ENCODE assay signal across 26 mouse cellular contexts in genomic region chr9:102616267-102616666, GRCm38 (mm10). TPM values are rescaled to one million over a fixed set of nuclear protein-coding genes. Genes with fewer than 3 reads are reported as not detected.
DNase-seq lines count a peak whose midpoint lies in the region; ATAC-seq and TF ChIP-seq lines count a peak whose summit lies in the region.
"Had no signal": no experiment of that assay in that cellular context is flagged by ENCODE, and none has a peak within 500 bp of the region (broad histone marks: within the 10 kb centered on the region; RNA-seq: fewer than 3 reads in every experiment).

No protein-coding gene starts in this region.

- no peak overlapping the region for H3K4me2 ChIP-seq in embryonic facial prominence, embryonic 12.5 days (replicated peaks)
- H3K4me2 ChIP-seq in heart, embryonic 14.5 days (ENCODE audit: low read length): no peak overlapping the region
- H3K4me2 ChIP-seq in hindbrain, embryonic 13.5 days: no peak overlapping the region
- H3K4me2 ChIP-seq: embryonic facial prominence, embryonic 15.5 days; hindbrain, embryonic 12.5 days; limb, embryonic 15.5 days; lung, embryonic 15.5 days; midbrain, embryonic 11.5 days; neural tube, embryonic 15.5 days had no signal

- TF ChIP-seq CTCF in layer of hippocampus, adult 2 months (conservative IDR thresholded peaks at IDR 0.05): no peak

- H3K4me3 ChIP-seq in embryonic facial prominence, embryonic 12.5 days: no peak overlapping the region
- H3K4me3 ChIP-seq in embryonic facial prominence, embryonic 10.5 days: no peak overlapping the region
- no peak overlapping the region for H3K4me3 ChIP-seq in heart, embryonic 14.5 days (ENCODE audit: control insufficient read depth in 1 of 2, insufficient read depth in 1 of 2, low read depth in 1 of 2, low read length in 2 of 2)
- no peak overlapping the region for H3K4me3 ChIP-seq in layer of hippocampus, adult 2 months
- H3K4me3 ChIP-seq in hindbrain, embryonic 13.5 days: no peak overlapping the region
- H3K4me3 ChIP-seq: embryonic facial prominence, embryonic 15.5 days; hindbrain, embryonic 12.5 days; limb, embryonic 15.5 days; lung, embryonic 15.5 days; neural tube, embryonic 15.5 days had no signal

- H3K36me3 ChIP-seq in embryonic facial prominence, embryonic 12.5 days: peaks cover 26% of the 10 kb centered on the region
- H3K36me3 ChIP-seq in embryonic facial prominence, embryonic 10.5 days (replicated peaks): peaks cover 66% of the 10 kb centered on the region
- H3K36me3 ChIP-seq in heart, embryonic 14.5 days (ENCODE audit: control insufficient read depth, insufficient read depth, low read length): peaks cover 40% of the 10 kb centered on the region
- H3K36me3 ChIP-seq in hindbrain, embryonic 13.5 days: peaks cover 62% of the 10 kb centered on the region

- H3K4me1 ChIP-seq in embryonic facial prominence, embryonic 12.5 days: 0 out of 2 replicates have a peak, but pooled peaks cover under 1% of the 10 kb centered on the region
- H3K4me1 ChIP-seq in embryonic facial prominence, embryonic 10.5 days: peaks cover 2% of the 10 kb centered on the region
- peaks cover 6 to 26% of the 10 kb centered on the region in 2 experiments for H3K4me1 ChIP-seq in heart, embryonic 14.5 days (ENCODE audit: control insufficient read depth in 2 of 2, insufficient read depth in 2 of 2, low read length in 2 of 2)
- H3K4me1 ChIP-seq in hindbrain, embryonic 13.5 days (replicated peaks): no peaks in the 10 kb centered on the region
- H3K4me1 ChIP-seq: embryonic facial prominence, embryonic 15.5 days; hindbrain, embryonic 12.5 days; limb, embryonic 15.5 days; lung, embryonic 15.5 days; neural tube, embryonic 15.5 days had no signal

- ATAC-seq in embryonic facial prominence, embryonic 12.5 days (ENCODE audit: insufficient number of reproducible peaks, insufficient read depth, low FRiP score, low TSS enrichment): no peak
- no peak for ATAC-seq in heart, embryonic 14.5 days (ENCODE audit: insufficient number of reproducible peaks, insufficient read depth, low FRiP score, low read depth)
- peak; percentile 14 for ATAC-seq in inflammation-experienced regulatory T-cells, adult 6 months
- no peak for ATAC-seq in hindbrain, embryonic 13.5 days (ENCODE audit: low FRiP score)
- ATAC-seq: forebrain, embryonic 16.5 days had no signal

- DNase-seq in embryonic facial prominence, embryonic 10.5 days (ENCODE audit: low spot score): no peak
- no peak for DNase-seq in heart, adult 9 months (ENCODE audit: low spot score in 2 of 2)
- DNase-seq in layer of hippocampus, adult 2 months (ENCODE audit: low spot score in 2 of 2): no peak
- DNase-seq in layer of hippocampus, adult 18-20 months (ENCODE audit: low spot score in 2 of 2): no peak
- DNase-seq: adrenal gland, postnatal 14 days; cerebellum, adult 8-10 months; cerebellum, postnatal 36 days; embryo, embryonic 11 days; gastrocnemius, postnatal 10 days; kidney, postnatal 36 days; left cerebral cortex, postnatal 4 days; thymus, adult 2 months; thymus, postnatal 4 days had no signal

- 76% methylated on average over 9 of the region's 9 CpGs for WGBS in embryonic facial prominence, embryonic 12.5 days
- 85% methylated on average over 9 of the region's 9 CpGs for whole genome bisulfite sequencing in embryonic facial prominence, embryonic 10.5 days
- 52% methylated on average over 9 of the region's 9 CpGs for WGBS in heart, embryonic 14.5 days
- 83% methylated on average over 9 of the region's 9 CpGs for WGBS in hindbrain, embryonic 13.5 days

- no peak overlapping the region for H3K9ac ChIP-seq in embryonic facial prominence, embryonic 12.5 days
- H3K9ac ChIP-seq in heart, embryonic 14.5 days (ENCODE audit: low read length): no peak overlapping the region
- H3K9ac ChIP-seq in hindbrain, embryonic 13.5 days: no peak overlapping the region
- H3K9ac ChIP-seq: embryonic facial prominence, embryonic 15.5 days; hindbrain, embryonic 12.5 days; limb, embryonic 15.5 days; liver, embryonic 14.5 days; lung, embryonic 15.5 days; neural tube, embryonic 15.5 days had no signal

- H3K27ac ChIP-seq in embryonic facial prominence, embryonic 12.5 days: 0 out of 2 replicates have a peak overlapping the region, but pooled peaks have one; percentile 11
- H3K27ac ChIP-seq in embryonic facial prominence, embryonic 10.5 days (replicated peaks): no peak overlapping the region
- H3K27ac ChIP-seq in heart, embryonic 14.5 days (replicated peaks in 1 of 2; ENCODE audit: control insufficient read depth in 1 of 2, insufficient read depth in 1 of 2, low read depth in 2 of 2, low read length in 2 of 2): 0 out of 4 replicates have a peak overlapping the region, but pooled peaks have one; percentile 0 to 37
- 0 out of 2 replicates have a peak overlapping the region, but pooled peaks have one; percentile 28 for H3K27ac ChIP-seq in layer of hippocampus, adult 2 months
- H3K27ac ChIP-seq in hindbrain, embryonic 13.5 days: no peak overlapping the region
- H3K27ac ChIP-seq: embryonic facial prominence, embryonic 15.5 days; hindbrain, embryonic 12.5 days; limb, embryonic 15.5 days; liver, embryonic 14.5 days; lung, embryonic 15.5 days; neural tube, embryonic 15.5 days; stomach, postnatal 0 days had no signal

- no peaks in the 10 kb centered on the region for H3K27me3 ChIP-seq in embryonic facial prominence, embryonic 12.5 days
- H3K27me3 ChIP-seq in embryonic facial prominence, embryonic 10.5 days (replicated peaks; ENCODE audit: low read depth, poor library complexity, severe bottlenecking): no peaks in the 10 kb centered on the region
- no peaks in the 10 kb centered on the region for H3K27me3 ChIP-seq in heart, embryonic 14.5 days (ENCODE audit: control insufficient read depth, insufficient read depth, low read length)
- no peaks in the 10 kb centered on the region for H3K27me3 ChIP-seq in hindbrain, embryonic 13.5 days
- H3K27me3 ChIP-seq: embryonic facial prominence, embryonic 15.5 days; hindbrain, embryonic 12.5 days; limb, embryonic 15.5 days; lung, embryonic 15.5 days; neural tube, embryonic 15.5 days had no signal

- H3K9me3 ChIP-seq in embryonic facial prominence, embryonic 12.5 days: no peaks in the 10 kb centered on the region
- H3K9me3 ChIP-seq in embryonic facial prominence, embryonic 10.5 days: no peaks in the 10 kb centered on the region
- H3K9me3 ChIP-seq in heart, embryonic 14.5 days (ENCODE audit: control insufficient read depth, low read length): no peaks in the 10 kb centered on the region
- no peaks in the 10 kb centered on the region for H3K9me3 ChIP-seq in hindbrain, embryonic 13.5 days
- H3K9me3 ChIP-seq: embryonic facial prominence, embryonic 15.5 days; hindbrain, embryonic 12.5 days; limb, embryonic 15.5 days; lung, embryonic 15.5 days; neural tube, embryonic 15.5 days had no signal

RNA-seq across cellular contexts. Expression of gene Anapc13, which starts 9.8 kb away (rescaled TPM):
- 184 and 185 TPM in 2 replicates for polyA plus RNA-seq in embryonic facial prominence, embryonic 12.5 days (2016; fragmentation: Nextera tagmentation; extraction: Ambion mirVana)
- polyA plus RNA-seq in embryonic facial prominence, embryonic 10.5 days (2016; fragmentation: Nextera tagmentation; extraction: Ambion mirVana): 146 and 164 TPM in 2 replicates
- polyA plus RNA-seq in heart, embryonic 14.5 days (2014; fragmentation: Nextera tagmentation; extraction: Ambion mirVana): 294 and 328 TPM in 2 replicates
- total RNA-seq in layer of hippocampus, adult 2 months (2021): 100 to 1,000 TPM in 1 of 2 experiments, 10 to 100 TPM in 1; 99.5 to 106 TPM
- 100 to 1,000 TPM; 111 to 119 TPM for total RNA-seq in layer of hippocampus, adult 18-20 months (2021)
- 100 to 1,000 TPM; 106 to 147 (median 129) TPM for polyA plus RNA-seq in inflammation-experienced regulatory T-cells, adult 6 months (2017; shearing (Covaris generic))
- polyA plus RNA-seq in hindbrain, embryonic 13.5 days (2015; fragmentation: Nextera tagmentation; extraction: Ambion mirVana): 194 and 200 TPM in 2 replicates

RNA-seq across cellular contexts. Expression of gene Cep63, which starts 10.1 kb away (rescaled TPM):
- 53.0 and 55.9 TPM in 2 replicates for polyA plus RNA-seq in embryonic facial prominence, embryonic 12.5 days (2016; fragmentation: Nextera tagmentation; extraction: Ambion mirVana)
- 53.4 and 56.2 TPM in 2 replicates for polyA plus RNA-seq in embryonic facial prominence, embryonic 10.5 days (2016; fragmentation: Nextera tagmentation; extraction: Ambion mirVana)
- 42.9 and 43.1 TPM in 2 replicates for polyA plus RNA-seq in heart, embryonic 14.5 days (2014; fragmentation: Nextera tagmentation; extraction: Ambion mirVana)
- total RNA-seq in layer of hippocampus, adult 2 months (2021): 10 to 100 TPM; 30.9 to 32.4 TPM
- 10 to 100 TPM; 31.0 to 35.6 TPM for total RNA-seq in layer of hippocampus, adult 18-20 months (2021)
- 10 to 100 TPM; 38.9 to 61.0 (median 49.9) TPM for polyA plus RNA-seq in inflammation-experienced regulatory T-cells, adult 6 months (2017; shearing (Covaris generic))
- 43.0 and 44.3 TPM in 2 replicates for polyA plus RNA-seq in hindbrain, embryonic 13.5 days (2015; fragmentation: Nextera tagmentation; extraction: Ambion mirVana)

Comparison
In these comparisons a context has a peak if more than half of its experiments do, and no peak if none do; other contexts are left out.
1. H3K27ac ChIP-seq: peak in embryonic facial prominence, embryonic 12.5 days (single experiment), heart, embryonic 14.5 days (2 of 2) and layer of hippocampus, adult 2 months (single experiment); none in embryonic facial prominence, embryonic 10.5 days (single experiment) and hindbrain, embryonic 13.5 days (single experiment).